Mouse (Mus musculus): Measurements from ENCODE around the gene Pdcd1lg2.
"Not testable (repeated sequence)": the region's sequence is repeated elsewhere in the genome, so short reads cannot be mapped to it uniquely, and the experiment has no call there.

Gene Pdcd1lg2

DNA sequence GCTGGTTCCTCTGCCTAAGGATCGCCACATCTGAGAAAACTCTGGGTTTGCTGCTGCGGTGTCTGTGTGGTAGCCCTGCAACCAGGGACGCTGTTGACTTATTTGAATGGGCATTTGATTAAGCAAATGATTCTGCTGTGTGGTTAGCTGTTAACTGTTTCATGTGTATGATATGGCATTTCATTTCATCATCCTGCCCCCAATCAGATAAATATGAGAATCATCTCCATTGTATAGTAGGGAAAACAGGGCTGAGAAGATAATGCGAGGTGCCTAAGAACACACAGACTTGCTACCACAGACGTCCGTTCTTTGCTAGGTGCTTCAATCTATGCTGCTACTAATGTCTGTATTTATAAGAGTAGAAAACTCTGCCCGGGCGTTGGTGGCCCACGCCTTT, 26.3 kb upstream of the Pdcd1lg2 start:
- no peak for DNase-seq

DNA sequence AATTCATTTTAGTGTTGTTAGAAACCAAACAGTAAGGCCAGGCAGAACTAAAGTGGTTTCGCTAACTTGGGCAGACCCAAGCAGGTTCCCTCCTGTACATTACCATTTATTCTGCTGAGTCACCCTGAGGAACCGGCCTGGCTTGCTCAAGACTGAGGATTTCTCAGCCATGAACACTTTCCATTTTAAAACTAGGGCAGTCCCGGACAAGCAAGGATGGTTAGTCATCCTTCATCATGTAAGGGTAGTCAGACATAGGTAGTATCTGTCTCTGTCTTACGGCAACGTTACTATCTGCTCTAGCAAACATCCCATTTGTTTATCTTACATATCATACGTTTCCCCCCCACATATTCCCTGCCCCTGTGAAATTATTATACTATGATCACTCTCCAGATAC, 25.7 kb upstream of the Pdcd1lg2 start:
- DNase-seq, result no peak

DNA sequence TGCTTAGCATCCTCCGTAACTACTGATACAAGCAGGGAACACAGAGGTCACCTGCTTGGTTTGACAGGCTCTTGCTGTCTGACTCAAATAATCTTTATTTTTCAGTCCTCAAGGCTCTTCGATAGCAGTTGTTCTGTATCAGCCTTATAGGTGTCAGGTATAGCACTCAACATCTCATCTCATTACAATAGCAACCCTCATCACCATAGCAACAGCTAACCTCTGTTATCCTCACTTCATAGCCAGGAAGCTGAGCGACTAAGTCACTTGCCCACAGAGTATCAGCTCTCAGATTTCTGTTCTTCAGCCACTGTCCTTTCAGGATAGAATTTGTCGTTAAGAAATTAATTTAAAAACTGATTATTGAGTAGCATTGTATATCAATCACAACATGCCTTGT, 24.9 kb upstream of the Pdcd1lg2 start:
- no peak for DNase-seq

DNA sequence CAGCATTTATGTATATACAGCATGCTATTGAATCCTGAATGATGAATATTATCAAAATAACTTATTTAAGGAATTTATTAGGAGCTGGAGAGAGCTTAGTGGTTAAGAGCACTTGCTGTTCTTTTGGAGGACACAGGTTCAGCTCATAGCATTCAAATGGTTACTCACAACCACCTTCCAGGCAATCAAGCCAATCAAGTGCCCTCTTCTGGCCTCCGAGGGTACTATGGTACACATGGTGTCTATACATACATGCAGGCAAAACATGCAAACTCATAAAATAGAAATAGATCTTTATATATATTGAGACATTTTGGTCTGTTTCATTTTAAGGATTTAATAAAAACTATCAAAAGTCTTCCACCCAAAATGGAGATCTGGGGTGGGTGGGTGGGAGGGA, 21.9 kb upstream of the Pdcd1lg2 start:
- no peak for DNase-seq

DNA sequence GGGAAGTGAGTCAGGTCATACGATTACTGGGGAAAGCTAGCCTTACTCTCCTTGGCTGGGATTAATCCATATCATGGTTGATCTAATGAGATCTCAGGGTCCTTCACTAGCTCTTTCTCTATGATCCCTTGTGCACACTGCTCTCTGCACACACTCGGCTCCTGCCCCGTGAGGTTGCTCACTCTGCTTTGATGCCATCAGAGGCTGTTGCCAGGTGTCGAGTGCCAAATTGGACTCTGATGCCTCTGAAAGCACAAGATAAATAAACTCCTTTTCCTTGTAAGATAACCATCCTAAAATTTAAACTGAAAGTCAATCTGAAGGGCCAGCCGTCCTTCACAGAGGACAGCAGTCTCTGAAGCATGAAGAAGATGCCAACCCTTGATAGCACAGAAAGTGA, 20.2 kb upstream of the Pdcd1lg2 start:
- DNase-seq, result no peak

DNA sequence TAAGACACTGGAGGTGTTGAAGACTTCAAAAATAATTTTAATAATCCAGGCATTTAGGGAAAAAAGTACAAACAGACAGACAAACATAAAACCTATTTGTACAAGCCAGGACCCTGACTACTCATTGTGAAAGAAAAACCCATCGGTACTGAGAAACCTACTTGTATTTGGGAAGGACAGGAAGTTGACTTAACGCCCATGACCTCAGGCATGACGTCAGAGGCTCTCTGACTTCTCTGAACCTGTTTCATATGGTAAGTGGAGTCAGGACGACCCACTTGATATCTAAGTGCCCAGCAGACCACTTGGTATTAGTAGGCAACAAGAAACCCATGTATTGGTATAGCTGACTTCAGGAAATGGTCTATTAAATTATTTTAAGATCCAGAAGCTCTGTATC, 19.4 kb upstream of the Pdcd1lg2 start:
- DNase-seq, result no peak

DNA sequence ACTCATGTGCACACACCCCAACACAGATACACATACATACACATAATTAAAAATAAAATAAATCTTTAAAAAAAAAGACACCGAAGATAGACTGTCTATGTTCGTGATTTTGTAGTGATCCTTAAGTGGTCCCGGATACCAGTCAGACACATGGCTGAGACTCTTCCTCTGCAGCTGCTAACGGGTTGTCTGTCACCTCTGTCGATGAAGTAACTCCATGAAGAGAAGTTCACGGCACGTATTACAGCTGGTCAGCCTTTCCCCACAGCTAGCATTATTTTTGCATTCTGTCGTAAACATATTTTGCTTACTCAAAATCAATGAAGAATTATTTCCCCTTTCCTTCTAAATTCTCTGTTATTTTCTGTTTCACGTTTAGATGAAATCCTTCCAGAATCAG, 17.4 kb upstream of the Pdcd1lg2 start:
- DNase-seq, result no peak

DNA sequence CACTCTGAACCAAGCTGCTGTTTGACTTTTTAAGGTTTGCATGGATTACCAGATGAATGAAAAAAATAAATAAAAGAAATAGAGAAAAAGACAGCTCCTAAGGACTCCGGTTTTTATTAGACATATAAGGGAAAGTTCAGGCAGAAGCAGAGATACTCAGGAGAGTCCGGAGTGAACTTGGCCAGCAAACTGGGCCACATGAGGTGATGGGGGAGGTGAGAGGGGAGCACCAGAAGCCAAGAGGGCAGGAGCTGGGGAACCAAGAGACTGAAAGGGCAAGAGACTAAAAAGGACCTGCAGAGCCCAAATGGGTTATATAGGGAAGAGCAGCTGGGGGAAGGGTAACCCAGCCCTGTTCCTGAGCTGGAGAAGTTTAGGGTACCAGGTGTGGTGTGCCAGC, 16.0 kb upstream of the Pdcd1lg2 start:
- DNase-seq, result no peak

DNA sequence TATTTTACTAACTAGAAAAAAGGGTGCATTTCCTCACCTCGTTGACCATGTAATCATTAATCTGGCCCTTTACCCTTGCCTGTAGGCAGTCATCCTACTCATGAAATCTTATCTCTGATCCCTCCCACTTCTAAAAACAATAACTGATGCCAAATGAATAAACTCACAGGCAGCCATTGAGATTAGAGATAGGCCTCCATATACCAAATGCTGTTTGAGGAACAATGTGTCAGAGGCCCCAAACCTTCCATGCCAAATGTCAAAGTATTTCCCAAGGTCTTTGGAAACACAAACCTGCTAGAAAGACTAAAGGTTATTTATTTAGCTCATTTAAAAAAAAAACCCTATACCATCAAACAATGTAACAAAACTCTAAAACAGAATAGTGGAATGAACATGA, 14.4 kb upstream of the Pdcd1lg2 start:
- DNase-seq, result no peak

DNA sequence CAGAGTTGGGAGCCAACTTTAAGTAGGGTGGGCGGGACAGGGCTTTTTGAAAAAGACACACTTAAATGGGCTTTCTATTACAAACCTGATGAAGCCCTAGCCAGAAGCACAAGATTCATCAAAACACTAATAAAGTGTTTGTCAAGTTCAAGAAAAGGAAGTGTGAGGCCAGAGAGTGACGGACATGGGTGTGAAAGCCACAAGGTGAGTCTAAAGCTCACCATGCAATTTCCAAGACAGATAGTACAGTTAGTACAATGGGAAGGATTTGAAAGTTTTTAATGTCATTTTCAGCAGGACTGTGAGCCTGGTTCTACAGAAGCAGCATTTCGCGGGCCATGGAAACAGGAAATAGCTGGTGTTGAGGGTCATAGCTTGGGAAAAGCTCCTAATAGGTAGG, 10.9 kb upstream of the Pdcd1lg2 start:
- DNase-seq, result no peak

DNA sequence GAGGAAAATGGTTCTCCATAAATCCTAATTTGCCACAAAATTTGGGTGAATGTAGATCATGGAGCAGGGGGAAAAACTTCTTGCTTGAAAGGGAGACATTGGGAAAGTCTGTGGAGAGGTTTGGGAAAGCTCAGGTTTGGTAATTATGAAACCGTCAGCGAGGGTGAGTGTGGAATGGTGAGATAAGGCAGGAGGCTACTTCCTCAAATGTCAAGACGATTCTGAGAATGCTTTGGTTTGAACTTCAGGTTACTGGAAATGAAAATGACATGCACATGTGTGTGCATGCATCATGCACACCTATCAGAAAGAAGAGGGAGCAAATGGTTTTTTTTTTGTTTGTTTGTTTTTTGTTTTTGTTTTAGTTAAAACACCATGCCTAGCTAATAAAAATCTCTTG, 10.3 kb upstream of the Pdcd1lg2 start:
- DNase-seq, result no peak

DNA sequence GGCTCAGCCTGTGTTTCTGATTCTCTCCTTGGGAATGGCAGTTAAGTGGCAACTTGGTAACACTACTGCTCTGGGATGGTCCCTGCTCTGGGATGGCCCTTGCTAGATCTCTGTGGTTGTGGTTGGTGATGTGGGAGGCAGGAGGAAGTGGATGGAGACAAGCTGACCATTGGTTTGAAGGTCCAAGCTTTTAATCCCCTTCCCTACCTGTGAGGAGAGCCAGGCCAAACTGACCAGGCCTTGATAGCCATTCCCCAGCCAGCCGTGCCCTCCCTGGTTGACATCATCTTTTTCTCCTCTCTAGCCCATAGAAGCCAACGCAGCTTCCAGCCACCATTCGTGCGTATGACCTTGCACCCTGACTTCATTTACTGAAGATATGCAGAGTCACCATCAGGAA, 8.1 kb upstream of the Pdcd1lg2 start:
- DNase-seq, result no peak

DNA sequence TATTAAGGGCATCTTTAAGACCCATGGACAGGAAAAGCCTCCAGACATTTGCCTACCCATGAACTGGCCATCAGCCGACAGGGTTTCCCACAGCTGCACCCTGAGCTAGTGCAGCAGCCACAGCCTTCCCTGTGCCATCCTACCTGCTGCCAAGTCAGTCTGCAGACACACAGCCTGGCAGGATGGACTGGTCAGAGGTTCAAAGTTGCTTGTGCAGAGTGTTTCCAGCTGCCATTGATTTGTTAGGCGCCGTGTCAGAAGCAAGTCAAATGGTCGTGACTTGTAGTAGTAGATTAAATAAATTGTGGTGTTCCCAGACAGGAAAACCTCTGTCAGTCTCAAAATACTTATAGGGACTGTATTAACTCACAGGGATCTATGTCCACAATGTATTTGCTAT, 7.5 kb upstream of the Pdcd1lg2 start:
- no peak for DNase-seq

DNA sequence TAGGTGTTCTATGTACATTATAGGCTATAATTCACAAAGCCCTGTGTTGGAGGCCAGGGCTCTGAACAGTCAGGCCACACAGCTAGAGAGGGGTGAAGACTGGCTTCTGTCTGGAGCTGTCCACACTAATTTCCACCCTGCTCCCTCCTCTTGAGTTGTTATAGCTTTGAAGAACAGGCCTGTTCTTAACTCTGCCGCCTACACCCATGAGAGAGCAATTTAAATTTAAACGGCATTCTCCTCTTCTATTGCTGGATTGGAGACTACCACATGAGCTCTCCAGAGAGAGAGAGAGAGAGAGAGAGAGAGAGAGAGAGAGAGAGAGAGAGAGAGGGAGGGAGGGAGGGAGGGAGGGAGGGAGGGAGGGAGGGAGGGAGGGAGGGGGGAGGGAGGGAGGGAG, 5.3 kb upstream of the Pdcd1lg2 start:
- no peak for DNase-seq

DNA sequence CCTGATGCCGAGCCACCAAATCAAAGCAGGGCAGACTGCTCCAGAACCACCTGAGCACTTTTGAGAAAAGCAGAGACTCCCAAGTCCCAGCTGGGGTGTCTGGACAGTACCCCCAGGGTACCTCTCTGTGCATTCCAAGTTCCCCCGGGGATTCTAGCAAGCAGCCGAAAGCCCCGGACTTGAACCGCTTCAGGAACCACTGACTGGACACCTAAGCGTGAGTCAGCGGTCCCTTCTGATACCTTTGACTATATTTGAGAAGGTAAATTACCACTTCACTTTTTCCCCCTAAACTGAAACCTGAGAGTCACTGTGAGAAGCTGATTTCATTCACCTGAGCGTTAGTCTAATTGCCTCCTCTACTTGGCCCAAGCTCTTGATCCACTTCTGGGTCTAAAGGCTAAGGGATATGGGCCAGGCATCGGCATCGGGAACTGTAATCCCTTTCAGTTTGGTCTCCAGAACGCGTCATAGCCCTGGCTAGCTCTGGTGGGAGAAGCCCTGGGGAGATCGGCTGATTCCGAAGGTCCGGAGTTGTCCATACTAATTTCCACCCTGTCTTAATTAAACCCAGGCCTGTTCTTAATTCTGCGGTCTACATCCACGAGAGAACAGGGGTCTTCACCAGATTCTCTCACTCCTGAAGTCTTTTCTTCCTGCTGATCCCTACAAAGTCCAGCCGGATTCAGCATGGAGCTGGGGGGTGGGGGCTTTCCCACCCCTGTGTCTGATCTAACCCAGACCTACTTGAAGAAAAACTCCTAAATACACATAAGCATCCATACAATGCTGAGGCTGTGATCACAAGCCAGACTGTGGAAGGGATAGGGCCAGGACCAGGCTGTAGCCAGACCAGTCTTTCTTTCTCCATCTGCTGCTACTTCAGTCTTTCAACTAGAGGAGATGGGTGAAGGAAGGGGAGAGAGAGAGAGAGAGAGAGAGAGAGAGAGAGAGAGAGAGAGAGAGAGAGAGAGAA, 4.4 kb upstream of the Pdcd1lg2 start:
- no peak for DNase-seq

DNA sequence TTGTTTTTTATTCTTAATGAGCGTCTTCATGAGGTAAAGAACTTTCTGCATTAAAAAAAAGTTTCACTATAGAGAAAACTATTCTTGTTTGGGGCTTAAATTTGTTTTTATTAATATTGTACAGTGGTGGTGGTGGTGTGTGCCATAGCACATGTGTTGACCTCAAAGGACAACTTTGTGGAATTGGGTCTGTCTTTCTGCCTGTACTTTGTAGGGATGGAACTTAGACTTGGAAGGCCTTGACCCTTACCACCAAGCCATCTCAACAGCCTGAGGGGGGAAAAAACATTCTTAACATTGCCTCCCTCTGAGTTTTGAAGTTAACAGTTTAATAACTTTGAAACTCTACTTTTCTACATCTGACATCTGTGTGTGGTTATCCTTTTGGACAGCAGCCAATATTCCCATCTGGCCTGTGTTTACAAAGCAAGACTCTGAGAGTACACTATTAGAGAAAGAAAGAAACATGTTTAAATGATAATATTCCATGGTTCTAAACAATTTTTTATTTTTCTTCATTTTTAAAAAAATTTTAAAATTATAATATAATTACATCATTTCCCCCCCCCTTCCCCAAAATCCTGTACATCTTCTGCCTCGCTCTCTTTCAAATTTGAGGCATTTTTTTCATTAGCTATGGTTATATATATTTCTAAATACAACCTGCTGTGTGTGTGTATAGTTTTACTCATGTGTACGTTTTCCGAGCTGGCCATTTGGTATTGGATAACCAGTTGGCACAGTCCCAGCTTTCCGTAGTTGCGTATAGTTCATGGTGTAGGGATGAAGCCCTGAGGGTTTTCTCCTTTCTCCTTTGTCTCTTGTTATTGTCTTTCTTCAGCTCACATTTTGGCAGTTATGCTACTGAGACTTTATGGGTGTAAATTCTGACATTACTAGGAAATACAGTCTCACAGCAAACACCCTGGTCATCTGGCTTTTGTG, 2.0 kb downstream of the Pdcd1lg2 start:
- DNase-seq, result no peak

DNA sequence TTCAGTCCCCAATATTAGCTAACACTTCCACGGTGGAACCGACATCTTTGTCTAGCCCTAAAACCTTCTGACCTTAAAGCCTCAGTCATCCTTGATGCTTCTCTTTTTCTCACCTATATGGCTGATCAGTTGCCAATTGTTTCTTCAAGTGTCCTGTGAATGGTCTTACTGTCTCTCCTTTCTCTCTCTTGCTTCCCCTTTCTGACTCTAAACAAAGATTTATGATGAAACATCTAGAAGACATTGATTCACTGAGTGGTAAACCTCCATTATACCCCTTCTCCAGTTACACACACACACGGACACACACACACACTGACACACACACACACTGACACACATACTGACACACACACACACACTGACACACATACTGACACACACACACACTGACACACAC, 3.8 kb downstream of the Pdcd1lg2 start:
- no peak for DNase-seq

DNA sequence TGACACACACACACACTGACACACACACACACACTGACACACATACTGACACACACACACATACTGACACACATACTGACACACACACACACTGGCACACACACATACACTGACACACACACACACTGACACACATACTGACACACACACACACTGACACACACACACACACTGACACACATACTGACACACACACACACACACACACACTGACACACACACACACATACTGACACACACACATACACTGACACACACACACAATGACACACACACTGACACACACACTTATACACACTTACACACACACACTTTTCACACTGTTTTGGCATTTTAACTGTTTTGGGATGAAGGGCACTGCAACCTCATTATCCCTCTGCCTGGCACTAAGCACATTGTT, 4.2 kb downstream of the Pdcd1lg2 start:
- DNase-seq, result not testable (repeated sequence)

DNA sequence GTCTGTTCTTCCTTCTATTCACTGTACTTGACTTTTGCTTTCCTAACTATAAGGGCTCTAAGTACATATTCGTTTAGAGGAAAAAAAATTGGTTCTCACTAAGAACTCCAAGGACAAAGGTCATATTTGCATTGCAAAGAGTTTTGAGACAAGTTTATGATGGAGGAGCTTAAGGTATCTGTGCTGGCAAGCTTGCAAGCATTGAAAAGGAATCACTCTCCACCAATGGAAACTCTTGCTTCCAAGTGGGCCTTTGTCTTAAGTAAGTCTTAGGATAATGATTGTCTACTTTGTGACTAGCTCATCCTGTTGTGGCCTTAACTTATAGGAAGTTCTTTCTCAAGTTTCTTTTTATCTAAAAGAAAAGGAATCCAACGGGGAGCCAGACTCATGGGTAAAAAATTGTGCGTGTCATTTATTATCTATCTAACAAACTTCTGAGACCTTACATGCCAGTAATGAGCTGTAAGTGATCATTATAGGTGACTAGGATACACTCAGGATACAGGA, 5.7 kb downstream of the Pdcd1lg2 start:
- no peak for DNase-seq

DNA sequence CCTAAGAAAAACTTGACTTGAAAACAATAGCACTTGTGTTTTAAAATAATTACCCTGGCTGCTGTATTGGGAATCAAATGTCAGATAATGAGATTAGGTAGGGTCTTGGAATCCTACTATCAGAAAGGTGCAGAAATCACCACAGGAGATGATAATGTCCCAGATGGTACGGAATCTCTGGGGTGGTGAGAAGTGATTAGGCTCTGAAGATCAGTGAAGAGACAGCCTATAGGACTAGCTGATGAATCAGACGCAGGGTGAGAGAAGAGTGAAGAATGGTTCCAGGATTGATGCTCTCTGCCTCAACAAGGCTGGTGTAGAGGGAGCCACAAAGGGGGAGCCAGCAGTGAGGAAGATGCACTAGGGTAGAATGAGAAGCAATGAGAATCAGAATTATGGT, 6.5 kb downstream of the Pdcd1lg2 start:
- no peak for DNase-seq

DNA sequence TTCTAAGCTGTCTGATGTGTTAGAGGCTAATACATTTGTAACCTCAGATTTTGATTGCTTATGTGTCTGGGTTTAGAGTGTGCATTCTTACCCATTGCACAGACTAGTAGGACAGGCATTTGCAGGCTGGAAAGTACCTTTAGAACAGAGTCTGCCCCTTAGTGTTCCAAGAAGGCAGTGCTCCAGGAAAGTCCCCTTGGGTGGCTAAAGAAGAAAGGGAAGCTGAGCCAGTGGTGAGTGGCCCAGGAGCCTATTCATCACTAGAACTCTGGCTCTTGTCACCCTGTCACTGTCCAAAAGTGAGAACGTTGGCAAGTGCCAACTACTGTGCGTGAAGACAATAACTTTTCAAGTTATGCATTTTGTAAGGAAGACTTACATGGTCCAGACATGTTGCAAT, 7.2 kb downstream of the Pdcd1lg2 start:
- no peak for DNase-seq

DNA sequence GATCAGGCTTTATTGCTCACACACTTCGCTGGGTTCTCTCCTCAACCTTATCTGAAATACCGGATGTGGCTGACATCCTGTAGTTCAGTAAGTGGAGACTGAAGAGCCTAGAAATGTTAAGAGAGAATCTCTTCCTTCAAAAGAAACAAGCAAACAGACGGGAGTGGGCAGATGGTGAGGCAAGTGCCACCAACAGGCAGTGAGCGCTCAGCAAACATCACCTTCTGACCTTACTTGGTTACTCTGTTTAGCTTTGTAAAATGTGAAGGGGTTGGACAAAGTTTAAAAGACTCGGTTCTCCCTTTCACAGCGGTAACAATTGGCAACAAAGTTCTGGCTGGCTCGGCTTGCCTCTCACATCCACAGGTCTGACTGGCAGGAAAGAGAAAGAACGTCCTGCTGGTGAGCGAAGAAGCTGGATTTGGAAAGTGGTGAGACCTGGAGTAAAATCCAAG, 8.0 kb downstream of the Pdcd1lg2 start:
- DNase-seq, result no peak

DNA sequence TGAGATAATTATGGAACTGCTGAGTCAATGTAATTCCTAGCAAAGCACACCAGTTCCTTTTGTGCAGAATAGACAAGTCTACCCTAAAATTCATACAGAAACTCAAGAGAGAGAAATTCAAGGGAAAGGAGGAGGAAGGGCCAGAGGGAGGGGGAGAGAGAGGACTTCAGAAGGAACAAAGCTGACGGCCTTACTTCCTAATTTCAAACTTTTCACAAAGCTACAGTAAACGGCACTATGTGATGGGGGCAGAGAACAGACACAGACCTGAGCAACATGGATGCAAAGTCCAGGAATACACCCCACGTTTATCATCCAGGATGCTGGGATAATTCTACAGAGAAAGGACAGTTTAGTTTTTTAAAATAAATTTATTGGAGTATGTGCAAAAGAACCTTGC, 8.8 kb downstream of the Pdcd1lg2 start:
- no peak for DNase-seq

DNA sequence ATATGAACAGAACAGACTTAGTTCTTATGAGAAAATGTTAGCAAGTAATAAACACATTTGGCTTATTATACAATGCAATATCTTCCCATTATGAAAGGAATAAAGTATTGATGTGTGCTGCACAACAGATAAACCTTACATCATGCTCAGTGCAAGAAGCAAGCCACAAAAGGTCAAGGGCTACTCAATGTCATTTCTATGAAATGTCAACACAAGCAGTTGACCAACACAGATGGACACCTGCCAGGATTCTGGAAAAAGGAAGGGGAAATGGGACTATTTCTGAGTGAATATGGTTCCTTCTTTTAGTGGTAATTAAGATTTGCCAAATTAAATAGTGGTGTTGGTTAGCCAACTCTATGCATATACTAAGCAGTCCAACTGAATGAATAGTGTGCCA, 9.2 kb downstream of the Pdcd1lg2 start:
- DNase-seq, result no peak

Data from cerebellum, adult 18-20 months (tissue).